Mouse (Mus musculus) Patski (cell line): ENCODE measurements around the gene Frrs1l. TPM values are rescaled to one million over a fixed set of nuclear protein-coding genes. Genes with fewer than 3 reads are reported as not detected.

Source experiments
- ATAC-seq: fragments of 100-300 bp; one replicate; pipeline ENCODE4 v1.8.0; 2021
- CTCF ChIA-PET: fragments of 350-600 bp; sonication (Branson Sonifier 250); formaldehyde crosslinking; loops from one replicate; lab custom pipeline; 2022; ENCODE audit warnings: inconsistent platforms; lab: Charles Lee
- POLR2A ChIA-PET: fragments of 350-600 bp; sonication (Branson Sonifier 250); formaldehyde crosslinking; loops from one replicate; lab custom pipeline; 2022; ENCODE audit warnings: antibody characterized with exemption, inconsistent platforms; lab: Charles Lee
- DNase-seq: peaks from one replicate; pipeline ENCODE4 v3.0.0-alpha.2; 2011; ENCODE audit warnings: low read depth, low spot score
- H3K27me3 ChIP-seq: fragments of 371-371 bp; one replicate; pipeline ENCODE4 v1.5.1; 2021
- CTCF ChIP-seq: fragments of 100-300 bp; IDR thresholded peaks from one replicate; pipeline ENCODE4 v1.5.1; 2021
- in situ Hi-C: fragments of 300-500 bp; cut with MboI; formaldehyde crosslinking; loops from 3 replicates; pipeline ENCODE4 v1.11.1; 2018; ENCODE audit warnings: low pct_unique_long_range_greater_than_20kb, mixed read lengths
- polyA plus RNA-seq: library from polyadenylated mRNA; unstranded; gene quantifications from one replicate; pipeline ENCODE4 v1.2.3, GENCODE M21; 2021

Frrs1l gene
- polyA plus RNA-seq, 1 experiment from 2014 or later: not detected

DNA sequence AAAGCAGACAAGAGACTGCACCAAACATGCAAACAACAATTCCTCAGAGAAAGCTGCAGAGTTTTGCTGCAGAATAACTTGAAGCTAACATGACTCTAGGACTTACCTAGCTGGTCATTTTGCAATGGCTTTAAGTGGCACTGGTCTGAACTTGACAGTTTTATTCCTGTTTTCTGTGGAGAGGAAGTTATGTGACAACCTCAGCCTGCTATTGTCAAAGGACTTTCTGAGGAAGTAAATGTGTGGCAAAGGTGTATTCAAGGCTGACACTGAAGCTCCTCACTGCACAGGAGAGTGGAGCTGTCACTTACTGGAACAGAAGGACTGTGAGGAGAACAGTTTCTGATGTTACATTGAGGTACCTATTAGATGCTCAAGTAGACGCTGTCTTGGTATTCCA, 75.4 kb downstream of the Frrs1l start:
- no peak for TF ChIP-seq CTCF
- in situ Hi-C loops: no loop called here
- ChIA-PET CTCF (no interaction called here), POLR2A (no interaction called here)
- DNase-seq (no peak), ATAC-seq (no peak)
- no peaks in the 10 kb centered on the region for H3K27me3 ChIP-seq

DNA sequence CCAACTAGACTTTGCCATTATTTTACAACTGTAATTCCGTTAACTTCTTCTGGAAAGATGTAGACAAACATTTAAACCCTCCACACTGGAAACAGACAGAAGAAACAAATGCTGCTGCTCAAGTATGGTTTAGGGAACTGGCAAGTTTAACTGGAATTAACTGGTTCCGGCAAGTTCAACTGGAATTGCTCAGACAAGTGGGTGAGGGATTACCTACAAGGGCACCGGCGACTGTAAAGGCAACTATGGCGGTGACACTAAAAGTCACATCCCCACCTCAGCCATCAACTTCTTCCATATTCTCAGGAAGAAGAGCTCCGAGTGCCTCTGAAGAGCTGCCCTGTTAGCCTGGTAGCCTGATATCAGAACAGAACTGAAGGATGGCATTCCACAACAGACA, 75.9 kb downstream of the Frrs1l start:
- DNase-seq (no peak), ATAC-seq (no peak)
- ChIA-PET CTCF (no interaction called here), POLR2A (no interaction called here)
- no peak for TF ChIP-seq CTCF
- H3K27me3 ChIP-seq: no peaks in the 10 kb centered on the region
- in situ Hi-C loops: no loop called here

DNA sequence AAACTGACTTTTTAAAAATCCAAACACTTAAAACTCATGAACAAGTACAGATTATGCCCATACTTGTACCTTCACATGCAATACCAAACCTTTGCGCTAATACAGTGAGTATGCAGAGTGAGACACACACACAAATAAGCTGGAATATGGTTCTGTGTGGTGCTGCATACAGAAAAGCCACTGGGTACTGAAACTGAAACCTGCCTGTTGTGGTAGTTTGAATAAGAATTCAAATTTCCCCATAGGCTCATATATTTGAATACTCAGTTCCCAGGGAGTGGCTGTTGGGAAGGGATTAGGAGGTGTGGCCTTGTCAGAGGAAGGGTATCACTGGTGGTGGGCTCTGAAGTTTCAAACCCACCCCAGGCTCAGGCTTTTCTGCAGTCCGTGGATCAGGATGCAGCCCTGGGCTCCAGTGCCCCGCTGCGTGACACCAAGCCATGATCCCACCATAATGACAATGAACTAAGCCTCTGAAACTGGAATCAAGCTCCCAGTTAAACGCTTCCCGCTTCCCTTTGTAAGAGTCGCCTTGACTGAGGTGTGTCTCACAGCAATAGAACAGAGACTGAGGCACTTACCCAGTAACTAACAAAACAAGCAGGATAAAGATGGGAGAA, 77.7 kb downstream of the Frrs1l start:
- DNase-seq: no peak
- H3K27me3 ChIP-seq: no peaks in the 10 kb centered on the region
- no peak for TF ChIP-seq CTCF
- in situ Hi-C loops: no loop called here
- CTCF ChIA-PET: interaction anchor here (1.2 kb wide), 1 partner anchor 14 kb away, joined by 3 read pairs; no protein-coding TSS in a partner anchor
- no peak for ATAC-seq
- POLR2A ChIA-PET: no interaction called here

DNA sequence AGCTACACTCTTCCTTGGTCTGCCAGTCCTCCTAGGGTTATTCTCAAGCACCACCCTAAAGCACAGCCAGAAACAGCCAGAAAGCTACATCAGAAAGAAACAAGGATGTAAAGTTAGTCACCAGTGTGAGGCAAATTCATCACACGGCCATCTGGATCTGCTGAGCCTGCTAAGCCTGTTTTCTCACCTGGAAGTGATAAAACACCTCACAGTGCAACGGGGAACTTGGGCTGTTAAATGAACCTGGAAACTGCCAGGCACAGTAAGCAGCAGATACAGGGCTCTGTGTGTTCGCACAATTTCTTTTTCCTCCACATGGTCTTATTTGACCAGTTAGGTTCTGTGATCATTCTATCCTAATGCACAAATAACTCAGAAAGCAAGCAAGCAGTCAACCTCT, 80.6 kb downstream of the Frrs1l start:
- ATAC-seq: no peak
- no peaks in the 10 kb centered on the region for H3K27me3 ChIP-seq
- in situ Hi-C loops: no loop called here
- POLR2A ChIA-PET: no interaction called here
- CTCF ChIA-PET: interaction anchor here (1.2 kb wide), 1 partner anchor 15 kb away, joined by 3 read pairs; no protein-coding TSS in a partner anchor
- TF ChIP-seq CTCF: no peak
- DNase-seq: no peak

DNA sequence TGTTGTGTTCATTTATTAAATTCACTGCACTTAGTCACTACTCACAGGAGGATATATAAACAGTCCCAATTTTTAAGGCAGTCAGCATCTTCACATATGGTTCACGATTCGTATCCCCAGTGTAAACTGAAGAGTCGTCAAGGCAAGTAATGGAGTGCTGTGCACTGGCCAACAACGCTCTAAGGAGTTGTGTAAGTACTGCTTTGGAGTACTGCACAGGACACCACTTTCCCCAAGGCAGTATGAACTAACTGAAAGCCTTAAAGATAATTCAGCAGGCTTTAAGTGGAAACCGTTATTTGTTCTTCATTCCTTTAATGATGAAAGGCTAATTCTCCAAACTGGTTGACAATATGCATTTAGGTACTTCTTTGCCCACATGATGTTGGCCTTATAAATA, 82.5 kb downstream of the Frrs1l start:
- TF ChIP-seq CTCF: no peak
- ChIA-PET CTCF (no interaction called here), POLR2A (no interaction called here)
- H3K27me3 ChIP-seq: no peaks in the 10 kb centered on the region
- ATAC-seq: no peak
- DNase-seq: no peak
- in situ Hi-C loops: no loop called here

Other genes with a start within 250 kb of the Frrs1l start
- gene Actl7b, start 248.9 kb downstream of the Frrs1l start, polyA plus RNA-seq: not detected
- not detected for gene Actl7a, start 247.0 kb downstream of the Frrs1l start, polyA plus RNA-seq
- gene Elp1, start 188.1 kb downstream of the Frrs1l start, polyA plus RNA-seq: 21.0 TPM
- 15.1 TPM for gene Fam206a, start 188.0 kb downstream of the Frrs1l start, polyA plus RNA-seq
- 33.7 TPM for gene Ctnnal1, start 125.2 kb downstream of the Frrs1l start, polyA plus RNA-seq
- 19.1 TPM for gene Tmem245, start 43.0 kb downstream of the Frrs1l start, polyA plus RNA-seq
- gene Epb41l4b, start 153.0 kb upstream of the Frrs1l start, polyA plus RNA-seq: 0.22 TPM